Mouse (Mus musculus) right cerebral cortex, postnatal 10 days (tissue): ENCODE results near the gene Noxa1.

Experiments used
- DNase-seq, 2 experiments: peaks; one replicate each; pipeline ENCODE4 v3.0.0; 2021; ENCODE audit warnings: low spot score in 2 of 2

The Noxa1 gene

GRCm38 (mm10) chr2:25095109-25095850 is at the start of gene Noxa1:
Gene Noxa1 (minus strand): TSS chr2:25095149.
- DNase-seq, result no peak

- DNase-seq, result no peak
Measured at GRCm38 (mm10) chr2:25141921-25142320, 47.0 kb upstream of the Noxa1 start.

GRCm38 (mm10) chr2:25141185-25141584 is 46.2 kb upstream of the Noxa1 start:
- DNase-seq, result no peak

- DNase-seq, result no peak
Measured at GRCm38 (mm10) chr2:25137832-25138231, 42.9 kb upstream of the Noxa1 start.

- DNase-seq, result no peak
Measured at GRCm38 (mm10) chr2:25131601-25132000, 36.7 kb upstream of the Noxa1 start.

- DNase-seq, result no peak
Measured at GRCm38 (mm10) chr2:25128072-25128471, 33.1 kb upstream of the Noxa1 start.

GRCm38 (mm10) chr2:25127206-25127605 is 32.3 kb upstream of the Noxa1 start:
- DNase-seq, result peak in 1 of 2 experiments; percentile 39

GRCm38 (mm10) chr2:25126011-25127010 is 31.4 kb upstream of the Noxa1 start:
- DNase-seq, result peak; percentile 74 to 76

- no peak for DNase-seq
Measured at GRCm38 (mm10) chr2:25125146-25125545, 30.2 kb upstream of the Noxa1 start.

- DNase-seq, result no peak
Measured at GRCm38 (mm10) chr2:25124411-25124810, 29.5 kb upstream of the Noxa1 start.

- no peak for DNase-seq
Measured at GRCm38 (mm10) chr2:25123527-25123926, 28.6 kb upstream of the Noxa1 start.

- DNase-seq, result no peak
Measured at GRCm38 (mm10) chr2:25122666-25123065, 27.7 kb upstream of the Noxa1 start.

GRCm38 (mm10) chr2:25120963-25121362 is 26.0 kb upstream of the Noxa1 start:
- DNase-seq, result no peak

- DNase-seq, result no peak
Measured at GRCm38 (mm10) chr2:25115442-25115841, 20.5 kb upstream of the Noxa1 start.

- DNase-seq, result no peak
Measured at GRCm38 (mm10) chr2:25114308-25114707, 19.4 kb upstream of the Noxa1 start.

- DNase-seq, result no peak
Measured at GRCm38 (mm10) chr2:25111184-25111791, 16.3 kb upstream of the Noxa1 start.

GRCm38 (mm10) chr2:25110505-25111183 is 15.7 kb upstream of the Noxa1 start:
- DNase-seq, result no peak

GRCm38 (mm10) chr2:25109487-25109886 is 14.5 kb upstream of the Noxa1 start:
- no peak for DNase-seq

- DNase-seq, result peak; percentile 48 to 68
Measured at GRCm38 (mm10) chr2:25106045-25106444, 11.1 kb upstream of the Noxa1 start.

GRCm38 (mm10) chr2:25104122-25104521 is 9.2 kb upstream of the Noxa1 start:
- peak in 1 of 2 experiments; percentile 44 for DNase-seq

GRCm38 (mm10) chr2:25099703-25100102 is 4.8 kb upstream of the Noxa1 start:
- DNase-seq, result peak in 1 of 2 experiments; percentile 47
